Mouse (Mus musculus) forebrain, embryonic 12.5 days (tissue): ENCODE results near the gene Gng7. TPM values are rescaled to one million over a fixed set of nuclear protein-coding genes. Genes with fewer than 3 reads are reported as not detected.

Experiments
- ATAC-seq: fragments of 200-750 bp; cut with Nextera tagmentation; 2 replicates; pipeline ENCODE4 v1.8.0; 2017; ENCODE audit warnings: moderate TSS enrichment; ENCODE audit not compliant: low FRiP score
- H3K27ac ChIP-seq: fragments of 300-500 bp; sonication (generic); 2 replicates; pipeline ENCODE4 v1.5.1; 2016; ENCODE audit warnings: mild to moderate bottlenecking
- H3K27me3 ChIP-seq: fragments of 300-500 bp; sonication (generic); 2 replicates; pipeline ENCODE4 v1.6.1; 2016; ENCODE audit warnings: mild to moderate bottlenecking
- H3K36me3 ChIP-seq: fragments of 300-500 bp; sonication (generic); replicated peaks from 2 replicates; pipeline ENCODE4 v1.6.1; 2016; ENCODE audit warnings: mild to moderate bottlenecking
- H3K4me1 ChIP-seq: fragments of 300-500 bp; sonication (generic); 2 replicates; pipeline ENCODE4 v1.6.1; 2016
- H3K4me2 ChIP-seq: fragments of 300-500 bp; sonication (generic); 2 replicates; pipeline ENCODE4 v1.6.1; 2016; ENCODE audit warnings: mild to moderate bottlenecking, moderate library complexity
- H3K4me3 ChIP-seq: fragments of 300-500 bp; sonication (generic); replicated peaks from 2 replicates; pipeline ENCODE4 v1.5.1; 2016; ENCODE audit warnings: mild to moderate bottlenecking
- H3K9ac ChIP-seq: fragments of 300-500 bp; sonication (generic); 2 replicates; pipeline ENCODE4 v1.6.1; 2016; ENCODE audit warnings: mild to moderate bottlenecking
- H3K9me3 ChIP-seq: fragments of 300-500 bp; sonication (generic); 2 replicates; pipeline ENCODE4 v1.6.1; 2016
- WGBS: fragments of 180-500 bp; shearing (Covaris S2); methylation state at CpG from one replicate; pipeline ENCODE4 v1.1.7; 2016; 5-methylcytosine and 5-hydroxymethylcytosine counted together
- polyA plus RNA-seq: library from polyadenylated mRNA; unstranded; fragments of >200 nt; fragmentation: Nextera tagmentation; extraction: Ambion mirVana; gene quantifications from 2 replicates; pipeline ENCODE4 v1.2.1, GENCODE M21; 2016

Gene Gng7
- polyA plus RNA-seq, 1 experiment from 2014 or later: 9.8 TPM

DNA sequence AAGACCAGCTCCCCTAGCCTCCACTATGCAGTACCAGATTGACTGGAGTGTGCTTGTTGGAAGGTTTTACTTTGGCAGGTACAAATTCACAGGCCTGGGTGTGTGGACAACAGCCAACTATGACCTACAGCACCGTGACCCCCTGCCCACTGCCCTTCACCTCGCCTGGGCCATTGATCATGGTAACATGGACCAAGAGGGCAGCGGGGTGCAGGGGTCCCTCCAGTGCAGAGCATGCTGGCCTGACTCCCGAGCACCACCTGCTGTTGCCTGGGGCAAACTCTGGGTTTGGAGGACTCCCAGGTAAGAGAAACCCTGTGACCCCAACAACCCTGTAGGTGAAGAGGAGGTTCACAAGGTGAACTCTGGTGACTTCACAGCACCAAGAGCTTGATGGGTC is 57.0 kb downstream of the Gng7 start:
- Histone ChIP-seq H3K27me3 (peaks cover 7% of the 10 kb centered on the region; the same call in 1 of the 2 replicates), H3K4me2 (no peak overlapping the region), H3K4me1 (peaks cover 23% of the 10 kb centered on the region), H3K27ac (no peak overlapping the region), H3K36me3 (no peaks in the 10 kb centered on the region), H3K4me3 (no peak overlapping the region), H3K9ac (no peak overlapping the region), H3K9me3 (no peaks in the 10 kb centered on the region)
- 65% methylated on average over 4 of the region's 4 CpGs for whole genome bisulfite sequencing
- no peak for ATAC-seq

DNA sequence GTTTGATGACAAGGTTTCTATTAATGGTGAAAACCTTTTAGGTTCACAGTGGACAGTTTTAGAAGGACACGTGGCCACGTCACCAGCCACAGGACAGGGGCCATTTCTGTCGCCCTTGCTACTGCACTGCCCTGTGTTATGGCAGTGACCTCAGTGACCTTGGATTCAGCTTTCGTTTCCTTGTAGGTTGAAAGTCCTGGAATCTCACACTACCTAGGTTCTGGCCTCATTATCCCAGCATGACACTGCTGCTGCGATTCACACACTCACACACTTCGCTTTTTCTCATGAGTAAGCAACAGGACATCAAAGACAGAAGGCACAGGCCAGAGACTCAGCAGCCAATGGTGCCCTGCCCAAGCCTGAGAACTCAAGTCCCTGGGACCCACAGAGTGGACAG is 57.8 kb downstream of the Gng7 start:
- ATAC-seq: no peak
- 86% methylated on average over 6 of the region's 6 CpGs for WGBS
- Histone ChIP-seq H3K27ac (no peak overlapping the region), H3K4me1 (peaks cover 18% of the 10 kb centered on the region), H3K9me3 (no peaks in the 10 kb centered on the region), H3K4me3 (no peak overlapping the region), H3K36me3 (no peaks in the 10 kb centered on the region), H3K27me3 (peaks cover 7% of the 10 kb centered on the region; the same call in 1 of the 2 replicates), H3K4me2 (no peak overlapping the region), H3K9ac (no peak overlapping the region)

DNA sequence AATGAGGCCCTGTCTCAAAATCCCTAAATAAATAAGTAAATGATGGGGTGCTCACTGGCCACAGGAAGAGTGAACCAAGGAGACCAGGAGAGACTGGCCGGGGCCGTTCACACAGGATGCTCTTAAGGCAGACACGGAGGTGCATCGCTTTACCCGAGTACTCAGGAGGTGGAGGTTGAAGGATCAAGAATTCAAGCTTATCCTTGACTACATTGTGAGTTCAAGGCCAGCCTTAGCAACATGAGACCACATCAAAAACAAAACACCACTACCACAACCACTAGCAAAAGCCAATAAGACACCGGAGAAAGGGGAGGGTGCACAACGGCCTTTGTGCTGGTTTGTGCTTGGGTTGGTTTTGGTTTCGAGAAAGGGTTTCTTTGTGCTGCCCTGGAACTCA is 58.4 kb downstream of the Gng7 start:
- ATAC-seq: no peak
- H3K9ac ChIP-seq: no peak overlapping the region
- H3K27ac ChIP-seq: no peak overlapping the region

DNA sequence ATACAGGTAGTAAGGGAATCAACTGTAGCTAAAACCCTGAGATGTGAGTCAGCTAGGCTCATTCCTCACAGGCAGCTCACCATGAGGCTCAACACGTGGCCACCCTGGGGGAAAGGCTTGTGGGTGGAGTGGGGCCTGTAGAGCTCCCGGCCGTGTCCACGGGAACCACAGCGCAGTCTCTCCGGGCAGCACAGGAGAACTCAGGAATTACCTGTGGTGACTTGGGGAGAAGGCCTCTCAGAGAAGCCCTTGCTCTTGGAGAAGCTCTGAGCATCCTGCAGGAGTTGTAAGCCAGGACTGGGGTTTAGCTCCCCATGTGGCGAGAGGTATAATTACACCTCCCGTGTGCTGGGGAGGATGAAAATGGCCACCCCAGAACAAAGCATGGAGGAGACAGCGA is 59.2 kb downstream of the Gng7 start:
- peak; percentile 58; the same call in 1 of the 2 replicates for ATAC-seq
- 22% methylated on average over 9 of the region's 9 CpGs for WGBS
- peaks cover 7% of the 10 kb centered on the region; the same call in 1 of the 2 replicates for H3K27me3 ChIP-seq
- no peaks in the 10 kb centered on the region for H3K9me3 ChIP-seq
- H3K4me1 ChIP-seq: peaks cover 8% of the 10 kb centered on the region; the same call in 1 of the 2 replicates
- no peaks in the 10 kb centered on the region for H3K36me3 ChIP-seq
- H3K9ac ChIP-seq: no peak overlapping the region
- H3K27ac ChIP-seq: no peak overlapping the region
- H3K4me3 ChIP-seq: no peak overlapping the region
- H3K4me2 ChIP-seq: 0 out of 2 replicates have a peak overlapping the region, but pooled peaks have one; percentile 1

More for the DNA sequence above, 58.4 kb downstream of the Gng7 start:
- WGBS: 94% methylated on average over 8 of the region's 8 CpGs
- Histone ChIP-seq H3K9me3 (no peaks in the 10 kb centered on the region), H3K4me3 (no peak overlapping the region), H3K4me1 (peaks cover 14% of the 10 kb centered on the region), H3K4me2 (no peak overlapping the region), H3K36me3 (no peaks in the 10 kb centered on the region), H3K27me3 (peaks cover 7% of the 10 kb centered on the region; the same call in 1 of the 2 replicates)

DNA sequence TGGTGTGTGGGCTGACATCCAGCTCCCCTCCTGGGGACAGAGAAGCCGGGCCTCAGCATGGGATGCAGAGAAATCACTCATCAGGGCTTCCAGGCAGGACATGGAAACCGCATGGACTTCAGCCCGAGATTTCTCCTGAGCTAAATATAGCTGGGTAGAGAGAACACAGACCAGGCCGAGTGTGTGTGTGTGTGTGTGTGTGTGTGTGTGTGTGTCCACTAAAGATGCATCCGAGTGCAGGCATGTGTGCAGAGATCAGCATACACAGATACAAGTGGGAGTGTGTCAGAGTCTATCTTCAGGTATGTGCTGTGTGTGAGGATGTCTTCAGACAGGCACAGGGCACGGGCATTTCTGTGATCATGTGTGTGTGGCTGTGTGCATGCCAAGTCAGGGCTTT is 59.9 kb downstream of the Gng7 start:
- H3K4me1 ChIP-seq: peaks cover 10% of the 10 kb centered on the region; the same call in 1 of the 2 replicates
- H3K27me3 ChIP-seq: peaks cover 7% of the 10 kb centered on the region; the same call in 1 of the 2 replicates
- H3K9me3 ChIP-seq: no peaks in the 10 kb centered on the region
- no peak overlapping the region for H3K27ac ChIP-seq
- no peak overlapping the region for H3K9ac ChIP-seq
- H3K4me3 ChIP-seq: no peak overlapping the region
- H3K4me2 ChIP-seq: no peak overlapping the region
- H3K36me3 ChIP-seq: no peaks in the 10 kb centered on the region
- 68% methylated on average over 6 of the region's 6 CpGs for WGBS
- no peak for ATAC-seq

DNA sequence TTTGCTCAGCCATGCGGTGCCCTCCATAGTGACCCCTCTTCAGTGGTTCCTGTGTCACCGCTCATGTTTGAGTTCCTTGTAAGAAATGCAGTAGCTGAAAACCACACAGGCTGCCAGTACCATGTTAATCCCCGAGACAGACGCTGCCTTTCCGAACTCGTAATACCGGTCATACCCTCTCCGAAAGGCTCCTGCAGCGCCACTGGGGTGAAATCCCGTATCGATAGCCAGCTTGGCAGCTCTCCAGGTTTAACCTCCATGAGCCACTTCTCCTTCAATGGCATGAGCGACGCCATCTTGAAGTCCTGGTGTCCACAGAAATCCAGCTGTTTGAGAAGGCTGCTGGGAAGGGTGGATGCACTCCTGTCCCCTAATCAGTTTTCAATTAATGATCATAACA is 60.3 kb downstream of the Gng7 start:
- no peak overlapping the region for H3K4me2 ChIP-seq
- peaks cover 10% of the 10 kb centered on the region; the same call in 1 of the 2 replicates for H3K4me1 ChIP-seq
- no peak overlapping the region for H3K27ac ChIP-seq
- peaks cover 7% of the 10 kb centered on the region; the same call in 1 of the 2 replicates for H3K27me3 ChIP-seq
- 78% methylated on average over 13 of the region's 13 CpGs for WGBS
- H3K4me3 ChIP-seq: no peak overlapping the region
- no peak for ATAC-seq
- H3K9ac ChIP-seq: no peak overlapping the region
- no peaks in the 10 kb centered on the region for H3K36me3 ChIP-seq
- no peaks in the 10 kb centered on the region for H3K9me3 ChIP-seq

DNA sequence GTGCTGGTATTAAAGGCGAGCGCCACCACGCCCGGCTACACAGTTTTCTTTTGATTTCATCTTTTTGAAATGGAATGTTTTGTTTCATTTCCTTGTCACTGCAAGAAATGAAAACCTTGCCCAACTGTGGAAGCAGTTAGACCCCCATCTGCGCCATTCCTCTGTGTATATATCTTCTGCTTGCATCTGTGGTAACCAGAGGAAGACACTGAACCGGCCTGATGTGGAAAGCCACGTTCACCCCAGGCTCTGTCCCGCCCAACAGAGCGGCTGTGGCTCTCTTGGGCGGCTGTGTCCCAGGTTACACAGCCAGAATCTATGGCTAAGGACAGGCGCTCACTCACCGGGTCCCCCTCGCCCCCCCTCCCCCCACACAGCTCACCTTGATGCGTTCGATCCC is 62.3 kb downstream of the Gng7 start:
- Histone ChIP-seq H3K36me3 (no peaks in the 10 kb centered on the region), H3K4me3 (no peak overlapping the region), H3K27me3 (peaks cover 7% of the 10 kb centered on the region; the same call in 1 of the 2 replicates), H3K27ac (no peak overlapping the region), H3K4me1 (peaks cover 18% of the 10 kb centered on the region), H3K4me2 (no peak overlapping the region), H3K9ac (no peak overlapping the region), H3K9me3 (no peaks in the 10 kb centered on the region)
- no peak for ATAC-seq
- 75% methylated on average over 15 of the region's 15 CpGs for WGBS

DNA sequence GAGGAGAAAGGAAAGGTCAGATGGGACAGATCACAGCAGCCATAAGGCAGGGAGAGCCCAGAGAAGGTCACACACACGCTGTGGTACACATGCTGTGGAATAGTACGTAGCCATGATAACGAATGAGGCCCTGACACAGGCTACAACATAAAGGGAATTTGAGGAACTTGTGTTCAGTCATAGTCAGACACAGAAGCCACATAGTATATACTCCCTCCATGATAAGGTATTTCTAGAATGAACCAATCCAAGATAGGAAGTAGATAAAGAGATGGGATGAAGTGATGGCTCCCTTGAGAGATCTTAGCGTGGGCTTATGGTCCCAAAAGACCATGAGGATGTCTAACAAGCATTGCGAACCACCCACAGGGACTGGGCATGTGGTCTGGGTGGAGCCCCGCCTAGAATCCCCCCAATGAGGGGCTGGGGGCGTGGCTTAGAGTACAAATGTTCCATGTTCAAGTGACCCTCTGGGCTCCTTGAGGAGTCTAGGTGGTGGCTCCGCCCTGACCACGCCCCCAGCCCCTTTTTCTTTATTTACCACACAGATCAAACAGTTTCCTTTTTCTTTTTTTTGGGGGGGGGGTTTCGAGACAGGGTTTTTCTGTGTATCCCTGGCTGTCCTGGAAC is 62.9 kb downstream of the Gng7 start:
- Histone ChIP-seq H3K4me2 (no peak overlapping the region), H3K4me1 (peaks cover 20% of the 10 kb centered on the region), H3K27me3 (peaks cover 7% of the 10 kb centered on the region; the same call in 1 of the 2 replicates), H3K36me3 (no peaks in the 10 kb centered on the region), H3K4me3 (no peak overlapping the region), H3K9ac (no peak overlapping the region), H3K9me3 (no peaks in the 10 kb centered on the region), H3K27ac (no peak overlapping the region)
- WGBS: 82% methylated on average over 10 of the region's 10 CpGs
- ATAC-seq: no peak

DNA sequence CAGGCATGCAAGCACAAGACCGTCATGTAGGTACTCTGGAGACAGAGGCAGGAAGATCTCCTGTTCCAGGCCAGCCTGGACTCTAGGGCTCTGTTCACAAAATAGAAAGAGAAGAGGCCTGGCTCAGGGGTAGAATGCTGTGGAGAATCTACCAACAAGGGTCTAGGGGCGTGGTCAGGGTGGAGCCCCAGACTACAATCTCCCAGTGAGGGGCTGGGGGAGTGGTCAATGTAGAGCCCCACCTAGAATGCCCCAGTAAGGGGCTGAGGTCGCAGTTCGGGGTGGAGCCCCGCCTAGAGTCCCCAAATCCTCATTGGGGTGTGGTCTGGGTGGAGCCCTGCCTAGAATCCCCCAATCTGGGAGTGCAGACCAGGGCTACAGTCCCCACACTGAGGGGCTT is 64.4 kb downstream of the Gng7 start:
- H3K36me3 ChIP-seq: no peaks in the 10 kb centered on the region
- no peak overlapping the region for H3K27ac ChIP-seq
- H3K4me3 ChIP-seq: no peak overlapping the region
- H3K9me3 ChIP-seq: no peaks in the 10 kb centered on the region
- WGBS: 37% methylated on average over 5 of the region's 5 CpGs
- no peak for ATAC-seq
- peaks cover 13% of the 10 kb centered on the region for H3K4me1 ChIP-seq
- no peak overlapping the region for H3K9ac ChIP-seq
- peaks cover 7% of the 10 kb centered on the region; the same call in 1 of the 2 replicates for H3K27me3 ChIP-seq
- H3K4me2 ChIP-seq: no peak overlapping the region

DNA sequence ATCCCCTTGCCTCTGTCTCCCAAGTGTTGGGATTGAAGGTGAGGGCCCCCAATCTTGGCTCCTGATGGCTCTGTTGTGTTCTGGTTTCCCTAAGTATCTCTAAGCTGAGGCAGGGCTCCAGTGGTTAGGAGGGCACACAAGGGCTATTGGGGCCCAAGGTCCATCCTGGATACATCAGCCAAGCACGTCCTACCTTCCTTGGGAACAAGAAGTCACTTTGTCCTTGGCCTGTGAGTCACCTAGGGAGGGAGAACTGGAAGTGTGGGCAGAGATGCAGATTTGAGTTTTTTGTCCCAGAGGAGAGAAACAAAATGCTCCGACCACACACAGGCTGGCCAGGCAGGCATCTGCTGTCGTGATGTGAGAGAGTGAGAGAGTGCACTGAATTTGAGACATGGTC is 65.7 kb downstream of the Gng7 start:
- no peak overlapping the region for H3K4me3 ChIP-seq
- no peaks in the 10 kb centered on the region for H3K9me3 ChIP-seq
- no peak for ATAC-seq
- WGBS: 71% methylated on average over 3 of the region's 3 CpGs
- H3K9ac ChIP-seq: no peak overlapping the region
- peaks cover 13% of the 10 kb centered on the region for H3K4me1 ChIP-seq
- no peaks in the 10 kb centered on the region for H3K36me3 ChIP-seq
- H3K27ac ChIP-seq: no peak overlapping the region
- H3K4me2 ChIP-seq: no peak overlapping the region
- H3K27me3 ChIP-seq: peaks cover 7% of the 10 kb centered on the region; the same call in 1 of the 2 replicates

DNA sequence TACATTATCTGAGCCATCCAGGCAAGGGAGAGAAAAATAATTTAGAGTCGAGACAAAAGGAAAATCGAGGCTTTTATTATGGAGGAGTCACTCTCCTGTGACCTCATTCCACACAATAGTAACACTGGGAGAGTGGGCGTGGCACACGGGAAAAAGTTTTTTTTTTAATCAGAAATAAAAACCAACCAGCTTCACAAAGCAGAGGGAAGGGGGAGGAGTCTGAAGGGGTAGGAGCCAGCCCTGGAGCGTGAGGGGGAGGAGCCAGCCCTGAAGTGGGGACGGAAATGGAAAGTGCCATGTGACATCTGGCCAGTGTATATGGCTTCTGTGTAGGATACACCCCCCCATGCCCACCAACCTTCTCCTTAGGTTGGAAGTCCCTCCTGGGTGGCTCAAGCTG is 66.2 kb downstream of the Gng7 start:
- Histone ChIP-seq H3K9me3 (no peaks in the 10 kb centered on the region), H3K27ac (no peak overlapping the region), H3K27me3 (peaks cover 6% of the 10 kb centered on the region; the same call in 1 of the 2 replicates), H3K4me2 (no peak overlapping the region), H3K4me1 (peaks cover 13% of the 10 kb centered on the region), H3K9ac (no peak overlapping the region), H3K36me3 (no peaks in the 10 kb centered on the region), H3K4me3 (no peak overlapping the region)
- no peak for ATAC-seq
- WGBS: 28% methylated on average over 6 of the region's 6 CpGs

DNA sequence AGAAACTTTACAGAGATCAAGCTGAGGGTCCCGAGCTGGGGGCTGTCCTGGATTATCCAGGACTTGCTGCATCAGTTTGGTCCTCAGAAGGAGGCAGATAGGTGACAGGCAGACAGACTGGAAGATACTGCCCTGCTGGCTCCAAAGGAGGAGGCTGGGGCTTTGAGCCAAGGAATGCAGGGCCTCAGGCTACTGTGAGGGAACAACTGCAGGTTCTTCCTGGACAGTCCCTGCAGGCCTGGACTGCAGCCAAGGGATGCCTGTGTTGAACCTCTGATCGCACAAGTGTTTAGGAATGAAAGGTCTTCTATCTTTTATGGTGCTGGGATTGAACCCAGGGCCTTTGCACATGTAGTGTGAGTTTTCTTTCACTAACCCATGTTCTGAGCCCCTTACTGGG is 66.9 kb downstream of the Gng7 start:
- Histone ChIP-seq H3K4me3 (no peak overlapping the region), H3K9ac (no peak overlapping the region), H3K4me2 (no peak overlapping the region; the same call in 1 of the 2 replicates), H3K9me3 (no peaks in the 10 kb centered on the region), H3K27me3 (no peaks in the 10 kb centered on the region), H3K4me1 (peaks cover 13% of the 10 kb centered on the region), H3K36me3 (no peaks in the 10 kb centered on the region), H3K27ac (0 out of 2 replicates have a peak overlapping the region, but pooled peaks have one; percentile 25)
- no peak; the same call in 1 of the 2 replicates for ATAC-seq
- 58% methylated on average over 2 of the region's 2 CpGs for WGBS
